Mouse (Mus musculus) cerebellum, adult 18-20 months (tissue): ENCODE measurements at regions not wholly inside any gene's neighbourhood (a gene's known extent, or its start where the extent isn't known, plus 50 kb on each side); places are given as distances from the start of the nearest gene placed in this dataset.
"Not testable (repeated sequence)": the region's sequence is repeated elsewhere in the genome, so short reads cannot be mapped to it uniquely, and the experiment has no call there.

Experiments
- DNase-seq, 2 experiments: peaks; one replicate each; pipeline ENCODE4 v3.0.0; 2021

DNA sequence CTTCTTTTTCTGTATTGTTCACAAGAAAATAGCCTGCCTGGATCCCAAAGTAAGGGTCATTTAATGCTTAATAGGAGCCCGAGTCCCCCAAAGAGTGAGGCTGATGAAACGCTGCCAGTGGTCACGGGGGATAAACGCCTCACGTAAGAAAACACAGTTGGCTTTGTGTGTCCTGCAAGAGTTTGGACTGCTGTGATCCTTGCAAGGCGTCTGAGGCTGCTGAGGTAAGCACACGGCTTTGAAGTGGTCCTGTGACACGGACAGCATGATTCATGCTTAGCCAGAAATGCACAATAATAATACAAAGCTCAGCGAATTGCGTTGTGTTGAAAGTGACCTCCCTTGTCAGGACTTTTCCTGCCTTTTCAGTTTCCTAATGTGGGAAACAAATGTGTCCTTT, 158.8 kb downstream of the Lyplal1 start:
- DNase-seq = no peak

- no peak for DNase-seq
Observed at GRCm38 (mm10) chr1:185962606-185963005, 154.5 kb downstream of the Lyplal1 start.

DNA sequence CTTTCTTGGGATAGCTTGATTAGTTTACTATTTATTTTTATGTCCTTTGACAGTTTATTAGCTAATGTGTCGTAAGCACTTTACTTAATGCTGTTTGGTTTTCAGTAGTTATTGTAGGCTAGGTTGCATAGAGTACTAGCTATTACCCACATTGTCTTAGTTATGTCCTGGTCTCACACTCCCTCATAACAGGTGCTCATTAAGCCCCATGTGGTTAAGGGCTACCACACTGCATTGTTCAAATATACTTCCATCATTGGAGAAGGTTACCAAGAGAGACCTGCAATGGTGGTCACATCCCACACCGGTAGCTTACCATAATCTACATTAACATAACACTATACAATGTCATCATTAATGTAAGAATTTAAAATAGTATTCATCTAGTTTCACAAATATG, 153.3 kb downstream of the Lyplal1 start:
- DNase-seq = no peak

- no peak for DNase-seq
Observed at GRCm38 (mm10) chr1:185964426-185964825, 152.7 kb downstream of the Lyplal1 start.

DNA sequence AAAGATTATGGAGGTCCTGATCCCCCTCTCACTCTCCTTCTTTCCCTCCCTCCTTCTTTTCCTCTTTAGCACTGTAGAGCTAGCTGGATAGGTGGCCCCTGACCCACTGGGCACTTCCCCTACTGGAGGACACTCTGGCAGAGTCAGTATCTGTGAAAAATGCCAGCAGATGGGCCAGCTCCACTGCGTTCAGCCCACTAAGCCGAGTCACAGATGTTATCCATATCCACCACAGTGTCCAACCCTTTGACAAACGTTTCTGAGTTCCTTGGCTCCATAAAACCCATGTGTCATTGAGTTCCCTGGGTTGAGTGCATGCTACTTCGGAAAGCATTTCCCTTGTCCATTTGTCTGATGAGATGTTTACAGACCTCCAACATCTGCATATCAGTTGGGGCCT, 149.9 kb downstream of the Lyplal1 start:
- DNase-seq = no peak

DNA sequence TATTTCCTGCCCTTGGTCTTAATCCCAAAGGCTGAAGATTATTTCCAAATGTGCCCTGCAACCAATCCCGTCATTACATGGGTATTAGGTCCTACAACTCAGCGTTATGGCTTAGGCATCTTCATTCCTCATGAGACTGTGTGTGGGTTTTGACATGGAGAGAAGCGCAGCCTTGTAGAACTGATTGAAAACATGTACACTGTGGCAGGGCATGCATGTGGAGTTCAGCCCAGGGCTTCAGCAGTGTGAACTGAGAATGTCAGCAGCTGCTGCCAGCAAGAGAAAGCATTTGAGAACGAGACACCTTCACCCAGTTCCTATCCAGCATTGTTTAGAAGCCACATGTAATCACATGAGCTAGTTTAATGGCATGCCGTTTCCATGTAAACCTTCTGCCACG, 149.3 kb downstream of the Lyplal1 start:
- no peak for DNase-seq

GRCm38 (mm10) chr1:185968642-185969041, 148.5 kb downstream of the Lyplal1 start:
- DNase-seq = no peak

- no peak for DNase-seq
Observed at GRCm38 (mm10) chr1:185969231-185969630, 147.9 kb downstream of the Lyplal1 start.

- DNase-seq = no peak
Observed at GRCm38 (mm10) chr1:185977075-185977474, 140.0 kb downstream of the Lyplal1 start.

DNA sequence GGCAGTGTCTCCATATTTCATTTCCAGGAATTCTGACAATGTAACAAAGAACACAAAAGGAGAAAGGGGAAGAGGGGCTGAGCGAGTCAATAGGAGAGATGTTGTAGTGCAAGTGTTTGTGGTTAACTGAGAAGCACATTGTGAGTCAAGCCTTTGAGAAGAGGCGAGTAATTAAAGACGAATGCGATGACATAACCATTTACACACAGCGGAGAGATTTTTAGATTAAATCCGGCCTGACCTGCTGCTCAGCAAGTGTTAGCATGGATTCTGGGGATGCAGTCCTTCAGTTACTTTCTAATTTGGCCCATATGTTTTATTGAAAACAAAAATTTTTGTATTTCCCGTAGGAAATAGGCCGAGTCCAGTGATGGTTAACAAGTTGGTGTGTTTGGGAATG, 127.7 kb downstream of the Lyplal1 start:
- no peak for DNase-seq

GRCm38 (mm10) chr1:186000066-186000465, 117.0 kb downstream of the Lyplal1 start:
- DNase-seq = not testable (repeated sequence)

GRCm38 (mm10) chr1:186013413-186013812, 103.7 kb downstream of the Lyplal1 start:
- no peak for DNase-seq

GRCm38 (mm10) chr1:186014166-186014565, 102.9 kb downstream of the Lyplal1 start:
- DNase-seq = no peak

DNA sequence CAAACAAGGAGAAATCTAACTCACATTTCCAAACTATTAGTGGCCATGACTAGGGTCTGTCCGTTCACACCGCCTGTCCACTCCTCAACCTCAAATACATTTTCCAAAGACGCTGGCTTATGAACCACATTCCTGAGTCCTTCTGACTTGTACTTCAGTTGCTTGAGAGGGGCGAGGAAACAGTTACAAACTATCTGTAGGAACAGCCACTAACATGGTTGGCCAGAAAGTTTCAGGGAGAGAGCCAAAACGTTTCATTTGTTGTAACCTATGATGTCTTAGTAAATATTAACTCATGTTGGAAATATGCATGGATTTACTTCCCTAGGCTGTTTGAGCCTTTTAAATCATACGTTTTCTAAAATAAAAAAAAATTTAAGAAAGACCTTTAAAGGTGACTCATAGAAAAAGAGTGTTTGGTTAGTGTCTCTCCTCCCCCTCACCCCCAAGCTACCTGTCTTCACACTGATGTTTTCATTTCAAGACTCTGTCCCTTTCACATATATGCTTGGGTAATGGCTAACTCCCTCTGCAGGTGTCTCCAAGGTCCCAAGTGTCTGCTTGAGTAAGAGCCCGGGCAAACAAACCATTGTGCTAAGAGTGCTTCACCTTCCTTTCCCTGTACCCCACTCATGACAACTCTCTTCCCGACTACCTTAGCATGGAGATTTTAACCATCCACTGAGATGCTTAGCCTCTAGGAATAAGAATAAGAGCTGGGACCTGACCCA, 101.1 kb downstream of the Lyplal1 start:
- DNase-seq = no peak

- DNase-seq = no peak
Observed at GRCm38 (mm10) chr1:186017547-186017946, 99.6 kb downstream of the Lyplal1 start.

- DNase-seq = no peak
Observed at GRCm38 (mm10) chr1:186019511-186019910, 97.6 kb downstream of the Lyplal1 start.

- DNase-seq = no peak
Observed at GRCm38 (mm10) chr1:186031951-186032350, 85.2 kb downstream of the Lyplal1 start.

DNA sequence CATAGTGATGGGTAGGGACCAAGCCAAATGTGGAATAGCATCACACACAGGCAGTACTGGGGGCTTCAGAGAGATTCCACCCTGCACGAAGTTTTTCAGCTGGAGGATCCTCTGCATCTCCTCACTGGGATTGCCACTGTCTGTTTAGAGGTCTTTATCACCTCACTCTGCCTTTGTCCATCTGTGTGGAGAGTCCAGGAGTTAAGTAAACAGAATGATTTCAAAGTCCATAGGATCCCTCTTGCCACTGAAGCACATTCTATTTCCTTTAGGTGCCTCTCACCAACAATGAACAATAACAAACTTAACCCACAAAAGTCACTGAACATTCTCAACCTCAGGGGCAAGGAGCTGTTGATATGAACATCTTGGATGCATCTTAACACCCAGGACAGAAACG, 82.7 kb downstream of the Lyplal1 start:
- no peak for DNase-seq
